Mouse (Mus musculus) heart, embryonic 10.5 days (tissue): ENCODE measurements around the gene Klf13. TPM values are rescaled to one million over a fixed set of nuclear protein-coding genes. Genes with fewer than 3 reads are reported as not detected.
A peak's percentile ranks its signal among the peaks of the same experiment; 100 is the strongest.

Source experiments
- DNase-seq: peaks from one replicate; pipeline ENCODE4 v3.0.0-alpha.2; 2017; ENCODE audit warnings: low spot score
- H3K27ac ChIP-seq: fragments of 300-500 bp; sonication (generic); 2 replicates; pipeline ENCODE4 v1.5.1; 2016; ENCODE audit warnings: mild to moderate bottlenecking
- H3K27me3 ChIP-seq: fragments of 300-500 bp; sonication (generic); 2 replicates; pipeline ENCODE4 v1.6.1; 2016; ENCODE audit warnings: mild to moderate bottlenecking; ENCODE audit not compliant: poor library complexity, insufficient read depth, severe bottlenecking
- H3K36me3 ChIP-seq: fragments of 300-500 bp; sonication (generic); 2 replicates; pipeline ENCODE4 v1.6.1; 2016; ENCODE audit warnings: mild to moderate bottlenecking, moderate library complexity
- H3K4me1 ChIP-seq: fragments of 300-500 bp; sonication (generic); 2 replicates; pipeline ENCODE4 v1.6.1; 2016; ENCODE audit warnings: mild to moderate bottlenecking
- H3K4me3 ChIP-seq: fragments of 300-500 bp; sonication (generic); 2 replicates; pipeline ENCODE4 v1.5.1; 2016; ENCODE audit warnings: mild to moderate bottlenecking, moderate library complexity
- H3K9me3 ChIP-seq: fragments of 300-500 bp; sonication (generic); 2 replicates; pipeline ENCODE4 v1.6.1; 2016; ENCODE audit warnings: mild to moderate bottlenecking, moderate library complexity
- WGBS: fragments of 180-500 bp; shearing (Covaris S2); methylation state at CpG from one replicate; pipeline ENCODE4 v1.1.7; 2016; 5-methylcytosine and 5-hydroxymethylcytosine counted together
- polyA plus RNA-seq: library from polyadenylated mRNA; unstranded; fragments of >200 nt; fragmentation: Nextera tagmentation; extraction: Ambion mirVana; gene quantifications from 2 replicates; pipeline ENCODE4 v1.2.1, GENCODE M21; 2016

Gene Klf13
- polyA plus RNA-seq, 1 experiment from 2014 or later, result 18.3 TPM

DNA sequence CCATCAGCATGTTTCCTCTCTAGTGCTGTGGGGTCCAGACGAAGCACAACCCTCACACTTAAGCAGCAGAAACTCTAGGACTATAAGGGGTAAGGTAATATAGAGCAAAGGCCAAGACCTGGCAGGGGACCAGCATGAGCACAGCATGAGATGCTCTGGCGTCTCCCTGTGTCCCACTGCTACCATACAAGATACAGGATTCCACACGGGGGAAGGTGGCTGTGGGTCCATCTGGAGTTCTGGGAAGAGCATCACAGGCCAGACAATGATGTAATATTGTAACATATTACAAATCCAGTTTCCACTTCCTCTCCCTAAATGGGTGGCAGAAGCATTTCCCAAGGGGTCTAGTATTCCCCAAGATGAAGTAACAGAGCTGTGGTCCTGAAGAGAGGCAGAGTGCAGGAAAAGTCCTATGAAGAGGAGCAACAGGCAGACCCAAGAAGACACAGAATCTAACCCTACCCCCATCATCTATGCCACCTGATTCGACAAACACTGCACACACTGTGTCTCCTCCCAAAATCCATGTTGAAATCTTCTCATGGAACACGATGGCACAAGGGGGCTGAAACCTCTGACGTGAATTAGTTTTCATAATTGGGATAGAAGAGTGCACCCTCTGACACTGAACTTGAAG is 22.3 kb downstream of the Klf13 start, which contains the start of gene E030018B13Rik:
Gene E030018B13Rik, plus strand, starts transcription at position 590 of the 640 bp plus-strand sequence.
- Histone ChIP-seq H3K27ac (no peak within 1 kb of the TSS), H3K36me3 (0 out of 2 replicates have a peak, but pooled peaks cover 5% of the 10 kb centered on the region), H3K4me1 (peaks cover 84% of the 10 kb centered on the region), H3K9me3 (no peaks in the 10 kb centered on the region), H3K4me3 (no peak within 1 kb of the TSS), H3K27me3 (no peaks in the 10 kb centered on the region)
- 86% methylated on average over 6 of the region's 6 CpGs for WGBS
- DNase-seq, result no peak

DNA sequence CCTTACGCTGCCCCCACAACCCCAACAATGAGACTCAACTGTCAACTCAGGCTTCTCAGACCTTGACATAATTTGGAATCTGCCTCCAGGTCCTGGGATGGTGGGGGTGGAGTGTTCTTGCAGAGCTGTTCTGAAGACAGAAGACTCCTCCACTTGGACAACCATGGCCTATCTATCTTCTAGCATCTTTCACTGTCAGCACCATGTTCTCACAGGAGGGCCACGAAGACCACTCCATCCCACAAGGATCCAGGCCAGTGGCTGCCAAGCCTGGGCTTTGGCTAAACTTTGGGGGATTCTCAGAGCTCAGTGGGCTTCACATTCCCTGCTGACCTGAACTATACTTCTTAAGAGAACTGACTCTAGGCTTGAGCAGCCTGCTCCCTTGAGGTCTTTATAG is 23.8 kb downstream of the Klf13 start:
- peaks cover 87% of the 10 kb centered on the region for H3K4me1 ChIP-seq
- H3K9me3 ChIP-seq, result no peaks in the 10 kb centered on the region
- no peak overlapping the region for H3K4me3 ChIP-seq
- WGBS, result 83% methylated on average over 2 of the region's 2 CpGs
- H3K36me3 ChIP-seq, result 0 out of 2 replicates have a peak, but pooled peaks cover 5% of the 10 kb centered on the region
- no peak overlapping the region for H3K27ac ChIP-seq
- H3K27me3 ChIP-seq, result no peaks in the 10 kb centered on the region
- no peak for DNase-seq

DNA sequence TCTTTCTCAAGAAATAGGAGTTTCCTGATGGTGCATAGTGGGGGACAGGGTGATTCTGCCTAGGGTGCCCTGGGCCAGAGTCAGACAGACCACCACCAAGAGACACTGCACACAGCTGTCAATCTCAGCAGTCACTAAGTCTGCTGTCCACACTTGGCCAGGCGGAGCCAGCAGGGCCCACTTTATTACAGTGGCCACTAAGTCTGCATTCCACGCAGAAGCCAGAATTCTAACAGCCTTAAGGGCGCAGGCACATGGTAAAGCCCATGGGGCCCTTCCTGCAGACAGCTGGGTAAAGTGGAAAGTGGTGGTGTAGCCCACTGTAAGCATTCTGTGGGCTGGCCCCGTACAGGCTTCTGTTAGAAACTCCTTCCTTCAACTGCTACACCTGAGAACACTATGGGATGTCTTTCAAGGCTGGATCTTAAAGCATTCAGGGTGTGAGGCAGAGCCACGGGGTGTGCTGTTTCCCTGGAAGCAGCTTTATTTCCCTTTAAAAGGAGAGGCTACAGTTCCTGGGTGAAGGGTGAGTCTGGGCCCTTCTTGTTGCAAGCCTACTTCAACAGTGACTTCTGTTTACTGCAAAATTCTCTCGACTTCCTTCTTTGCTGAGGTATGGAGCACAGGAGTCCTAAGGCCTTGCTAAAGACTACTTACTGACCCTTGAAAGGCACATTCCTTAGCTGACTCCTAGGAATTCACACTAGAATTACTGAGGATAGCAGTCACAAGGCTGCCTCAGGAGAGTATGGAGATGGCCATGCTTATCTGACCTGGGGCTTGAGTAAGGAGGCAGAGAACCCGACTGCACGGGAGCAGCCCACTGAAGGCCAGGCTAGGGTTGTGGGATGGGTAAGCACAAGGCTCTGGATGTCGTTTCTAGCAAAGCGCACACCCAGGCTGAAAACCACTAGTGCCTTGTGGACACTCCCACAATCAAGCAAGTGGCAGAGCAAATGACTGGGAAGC is 24.7 kb downstream of the Klf13 start:
- no peaks in the 10 kb centered on the region for H3K9me3 ChIP-seq
- no peak overlapping the region for H3K4me3 ChIP-seq
- H3K27ac ChIP-seq, result peak overlapping the region; percentile 81
- no peaks in the 10 kb centered on the region for H3K27me3 ChIP-seq
- H3K36me3 ChIP-seq, result 0 out of 2 replicates have a peak, but pooled peaks cover 5% of the 10 kb centered on the region
- WGBS, result 28% methylated on average over 10 of the region's 10 CpGs
- DNase-seq, result no peak
- H3K4me1 ChIP-seq, result peaks cover 83% of the 10 kb centered on the region

DNA sequence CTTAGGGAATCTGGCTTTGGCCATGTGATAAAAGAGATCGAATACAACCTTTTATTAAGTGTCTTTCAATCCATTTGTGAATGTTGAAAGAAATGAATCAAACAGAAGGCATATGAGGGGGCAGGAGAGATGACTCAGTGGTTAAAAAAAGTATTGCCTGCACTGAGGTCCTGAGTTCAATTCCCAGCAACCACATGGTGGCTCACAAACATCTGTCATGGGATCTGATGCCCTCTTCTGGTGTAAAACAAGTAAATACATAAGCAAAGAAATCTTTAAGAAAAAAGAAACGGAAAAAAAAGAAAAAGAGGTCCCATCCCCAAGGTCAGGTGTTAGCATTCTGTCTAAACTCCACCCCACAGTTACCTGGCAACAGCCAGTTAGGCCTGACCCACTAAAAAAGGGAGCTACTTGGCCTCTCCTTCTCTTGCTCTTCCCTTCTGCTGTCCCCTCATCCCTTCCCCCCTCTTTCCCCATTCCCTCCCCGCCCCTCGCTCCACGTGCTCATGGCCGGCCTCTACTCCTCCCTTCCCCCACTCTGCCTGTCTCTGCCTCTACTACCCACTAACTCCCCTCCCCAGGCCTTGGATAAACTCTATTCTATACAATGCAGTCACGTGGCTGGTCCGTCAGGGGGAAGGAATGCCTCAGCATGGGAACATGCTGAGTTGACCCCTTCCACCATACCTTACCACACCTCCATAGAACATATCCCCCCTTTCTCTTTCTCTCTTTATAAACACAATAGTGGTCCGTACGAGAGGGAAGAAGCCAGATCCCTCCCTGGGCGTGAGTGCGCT is 25.6 kb downstream of the Klf13 start:
- Histone ChIP-seq H3K27ac (peak overlapping the region; percentile 81), H3K4me1 (peaks cover 83% of the 10 kb centered on the region), H3K36me3 (0 out of 2 replicates have a peak, but pooled peaks cover 5% of the 10 kb centered on the region), H3K9me3 (no peaks in the 10 kb centered on the region), H3K4me3 (no peak overlapping the region), H3K27me3 (no peaks in the 10 kb centered on the region)
- WGBS, result 38% methylated on average over 12 of the region's 12 CpGs
- no peak for DNase-seq

DNA sequence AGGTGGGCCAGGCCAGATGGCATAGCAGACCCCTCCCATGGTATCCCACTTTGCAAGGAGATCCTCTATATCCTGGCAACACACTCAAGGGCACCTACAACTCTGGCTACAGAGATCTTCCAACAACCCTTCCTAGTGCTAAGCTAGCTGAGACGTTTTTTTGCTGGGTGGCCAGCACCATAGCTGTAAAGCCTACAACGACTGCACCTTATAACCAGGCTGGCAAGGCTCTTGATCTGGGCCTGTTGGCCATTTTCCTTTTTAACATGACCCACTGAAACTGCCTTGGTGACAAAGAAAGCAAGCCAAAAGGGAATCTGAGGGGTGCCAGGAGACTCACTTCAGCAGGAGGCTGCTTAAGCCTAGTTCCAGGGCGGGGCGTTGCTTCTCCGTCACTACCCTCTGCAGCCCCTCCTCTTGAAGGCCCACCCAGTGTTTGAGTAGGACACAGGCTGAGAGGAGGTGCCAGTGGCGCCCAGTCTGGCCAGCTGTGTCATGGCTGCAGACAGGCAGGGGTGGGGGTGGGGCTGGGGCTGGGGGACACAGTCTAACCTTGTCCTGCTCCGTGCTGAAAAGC is 26.4 kb downstream of the Klf13 start:
- peak; percentile 81 for DNase-seq
- Histone ChIP-seq H3K4me3 (peak overlapping the region; percentile 30; the same call in 1 of the 2 replicates), H3K36me3 (0 out of 2 replicates have a peak, but pooled peaks cover under 1% of the 10 kb centered on the region), H3K27me3 (no peaks in the 10 kb centered on the region), H3K9me3 (no peaks in the 10 kb centered on the region), H3K27ac (peak overlapping the region; percentile 81), H3K4me1 (peaks cover 84% of the 10 kb centered on the region)
- WGBS, result 21% methylated on average over 7 of the region's 7 CpGs

DNA sequence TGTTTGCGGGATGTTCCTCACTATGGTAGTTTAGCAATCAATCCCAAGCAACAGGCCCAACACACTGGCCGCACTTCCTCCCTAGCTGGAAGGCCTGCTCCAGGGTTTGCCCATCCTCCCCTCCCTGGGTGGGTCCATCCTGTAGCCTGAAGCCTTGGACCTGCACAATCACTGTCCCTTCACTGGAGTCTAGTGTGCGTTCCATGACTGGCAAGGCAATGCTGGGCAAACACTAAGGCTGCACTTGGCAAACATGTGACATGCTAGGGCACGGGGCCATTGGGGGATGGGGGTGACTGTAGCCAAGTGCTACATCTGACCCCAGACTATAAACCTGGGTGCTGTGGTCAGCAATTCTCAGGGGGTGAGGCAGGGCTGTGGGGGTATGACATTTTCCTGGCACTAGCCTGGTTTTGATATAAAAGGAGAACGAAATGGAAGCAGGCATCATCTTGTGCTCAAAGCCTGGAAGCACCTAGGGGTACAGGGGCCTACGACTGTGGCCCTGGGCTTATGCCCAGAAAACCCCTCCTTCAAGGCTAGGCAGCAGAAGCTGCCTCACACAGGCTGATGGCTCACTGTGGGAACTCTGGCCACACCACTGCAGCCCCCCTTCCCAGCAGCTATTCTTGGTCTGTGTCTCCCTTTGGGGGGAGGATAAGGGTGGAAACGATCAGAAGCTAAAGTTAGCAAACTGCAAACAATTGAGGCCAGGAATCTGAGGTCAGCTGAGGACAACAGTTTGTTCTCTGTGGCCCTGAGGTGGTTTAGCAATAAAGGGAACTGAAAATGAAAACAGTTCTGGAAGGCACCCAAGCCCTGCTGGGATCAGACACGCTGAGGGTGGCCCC is 27.1 kb downstream of the Klf13 start:
- 43% methylated on average over 8 of the region's 8 CpGs for WGBS
- H3K36me3 ChIP-seq, result no peaks in the 10 kb centered on the region
- peaks cover 84% of the 10 kb centered on the region for H3K4me1 ChIP-seq
- DNase-seq, result no peak
- no peaks in the 10 kb centered on the region for H3K27me3 ChIP-seq
- H3K27ac ChIP-seq, result peak overlapping the region; percentile 81
- peak overlapping the region; percentile 30; the same call in 1 of the 2 replicates for H3K4me3 ChIP-seq
- H3K9me3 ChIP-seq, result no peaks in the 10 kb centered on the region

DNA sequence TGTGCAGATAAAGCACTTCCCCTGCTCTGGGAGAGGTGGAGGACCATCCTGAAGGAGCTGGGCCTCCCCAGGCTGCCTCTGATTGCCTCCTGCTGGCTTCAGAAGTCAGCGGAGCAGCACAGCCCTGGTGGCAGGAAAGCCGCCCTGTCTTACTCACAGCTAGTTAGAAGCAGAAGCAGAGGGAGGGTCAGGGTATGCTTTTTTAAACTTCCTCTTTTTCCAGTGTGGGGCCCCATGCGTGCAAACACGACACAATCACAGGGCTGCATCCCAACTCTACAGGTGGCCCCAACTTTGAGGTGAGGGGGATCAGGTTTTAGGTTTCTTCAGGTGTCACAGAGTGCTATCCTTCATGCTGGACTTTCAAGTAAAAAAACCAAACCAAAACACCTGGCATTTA is 27.8 kb downstream of the Klf13 start:
- Histone ChIP-seq H3K36me3 (no peaks in the 10 kb centered on the region), H3K27ac (peak overlapping the region; percentile 81)
- no peak for DNase-seq

DNA sequence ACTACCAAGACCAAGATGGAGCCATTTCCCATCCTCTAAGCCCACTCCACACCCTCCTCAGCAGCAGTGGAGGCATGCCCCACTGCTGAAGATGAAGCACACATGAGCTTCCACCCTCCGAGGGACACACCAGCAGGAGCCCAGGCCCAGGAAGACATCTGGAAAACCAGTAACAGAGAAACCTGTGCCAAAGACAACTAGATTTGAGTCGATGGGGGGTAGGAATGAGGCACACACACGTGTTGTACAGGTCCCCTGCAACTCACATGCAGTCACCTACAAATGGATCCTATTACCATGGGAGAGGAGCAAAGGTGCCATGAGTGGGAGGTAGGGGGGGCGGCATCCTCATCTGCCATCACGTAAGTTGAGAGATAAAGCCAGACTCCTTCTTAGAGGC is 28.5 kb downstream of the Klf13 start:
- DNase-seq, result no peak
- H3K4me1 ChIP-seq, result peaks cover 84% of the 10 kb centered on the region
- H3K4me3 ChIP-seq, result no peak overlapping the region
- H3K36me3 ChIP-seq, result no peaks in the 10 kb centered on the region
- H3K9me3 ChIP-seq, result no peaks in the 10 kb centered on the region
- no peaks in the 10 kb centered on the region for H3K27me3 ChIP-seq
- WGBS, result 46% methylated on average over 5 of the region's 5 CpGs
- 0 out of 2 replicates have a peak overlapping the region, but pooled peaks have one; percentile 42 for H3K27ac ChIP-seq

More for the DNA sequence above, 27.8 kb downstream of the Klf13 start:
- H3K4me3 ChIP-seq, result no peak overlapping the region
- H3K4me1 ChIP-seq, result peaks cover 84% of the 10 kb centered on the region
- H3K9me3 ChIP-seq, result no peaks in the 10 kb centered on the region
- WGBS, result 28% methylated on average over 4 of the region's 4 CpGs
- H3K27me3 ChIP-seq, result no peaks in the 10 kb centered on the region

DNA sequence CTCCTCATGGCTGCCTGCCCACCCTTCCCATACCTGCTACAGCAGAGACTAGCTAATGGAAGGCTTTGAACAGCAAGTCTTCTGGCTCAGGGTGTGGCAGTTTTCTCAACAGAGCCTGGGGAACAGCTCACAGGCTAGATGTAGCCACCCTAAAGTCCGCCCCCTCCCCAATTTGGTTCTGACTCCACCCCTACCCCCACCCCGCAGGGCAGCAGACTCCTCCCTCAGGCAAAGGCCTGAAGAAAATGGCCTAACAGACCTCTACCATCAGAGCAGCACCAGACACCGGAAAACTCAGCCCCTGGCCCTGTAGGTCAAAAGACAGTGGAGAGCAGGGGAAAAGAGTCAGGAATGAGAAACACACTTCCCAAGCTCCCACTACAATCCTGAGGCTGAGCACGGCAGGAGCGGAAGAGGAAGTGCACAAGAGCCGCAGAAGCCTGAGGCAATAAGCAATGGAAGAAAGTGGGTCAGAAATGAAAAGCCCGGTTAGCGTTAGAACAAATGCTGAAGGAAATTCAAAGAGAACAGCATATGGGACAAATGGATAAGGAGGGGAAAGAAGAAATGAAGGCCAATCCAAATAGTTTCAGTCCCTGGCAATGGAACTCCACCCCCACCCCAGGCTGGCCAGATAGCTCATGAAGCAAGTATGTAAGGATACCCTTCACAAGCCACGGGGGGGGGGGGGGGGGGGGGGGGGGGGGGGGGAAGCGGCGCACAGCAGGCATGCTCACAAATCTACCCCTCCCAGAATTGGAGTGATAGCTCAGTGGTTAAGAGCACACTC is 30.0 kb downstream of the Klf13 start:
- no peaks in the 10 kb centered on the region for H3K27me3 ChIP-seq
- H3K27ac ChIP-seq, result peak overlapping the region; percentile 77
- no peaks in the 10 kb centered on the region for H3K36me3 ChIP-seq
- 20% methylated on average over 9 of the region's 11 CpGs for WGBS
- H3K4me3 ChIP-seq, result peak overlapping the region; percentile 8; the same call in 1 of the 2 replicates
- no peaks in the 10 kb centered on the region for H3K9me3 ChIP-seq
- peaks cover 70% of the 10 kb centered on the region for H3K4me1 ChIP-seq
- DNase-seq, result no peak

DNA sequence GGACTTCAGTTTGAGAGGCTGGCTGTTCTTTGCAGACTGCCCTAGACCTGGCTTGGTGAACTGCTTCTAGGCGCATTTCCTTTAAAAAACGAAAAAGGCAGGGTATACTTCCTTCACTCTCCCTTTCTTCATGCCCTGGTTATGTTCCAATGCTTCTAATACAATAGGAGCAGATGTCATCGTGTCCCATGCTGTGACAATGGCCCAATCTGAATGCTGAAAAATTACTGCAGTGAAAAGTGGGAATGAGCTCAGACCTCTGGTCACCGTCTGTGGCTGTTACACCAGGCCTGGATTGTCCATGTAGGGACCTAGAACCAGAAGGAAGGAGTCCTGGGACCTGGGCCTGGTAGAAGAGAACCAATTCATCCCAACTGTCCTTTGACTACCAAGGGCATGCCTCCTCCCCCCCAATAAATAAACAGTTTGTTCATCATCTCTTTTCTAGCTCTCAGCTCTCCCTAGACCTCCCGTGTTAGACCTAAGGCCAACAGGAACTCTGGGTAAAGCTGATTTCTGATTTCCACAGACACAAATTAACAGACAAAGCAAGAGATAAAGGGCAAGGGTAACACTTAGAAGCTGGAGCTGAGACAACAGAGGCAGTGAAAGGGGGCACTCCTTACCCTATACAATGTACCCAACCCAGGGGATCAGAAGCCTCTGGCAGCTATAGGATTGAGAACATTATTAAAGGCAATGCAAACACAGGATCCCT is 30.8 kb downstream of the Klf13 start:
- H3K27me3 ChIP-seq, result no peaks in the 10 kb centered on the region
- H3K4me1 ChIP-seq, result peaks cover 70% of the 10 kb centered on the region
- no peaks in the 10 kb centered on the region for H3K36me3 ChIP-seq
- no peak overlapping the region for H3K4me3 ChIP-seq
- WGBS, result 77% methylated on average over 5 of the region's 5 CpGs
- no peak for DNase-seq
- peak overlapping the region; percentile 77 for H3K27ac ChIP-seq
- no peaks in the 10 kb centered on the region for H3K9me3 ChIP-seq
